Mouse (Mus musculus): ENCODE results near the gene Rsbn1l.

Gene Rsbn1l

GRCm38 (mm10) chr5:20956298-20956697 is at the start of gene Rsbn1l:
Gene Rsbn1l, minus strand, starts transcription at chr5:20956398.
- no peak for DNase-seq (ENCODE audit: low read depth)

- peak; percentile 63 for DNase-seq (ENCODE audit: low read depth)
Measured at GRCm38 (mm10) chr5:21002723-21003122, 46.5 kb upstream of the Rsbn1l start.

GRCm38 (mm10) chr5:21001622-21002315 is 45.6 kb upstream of the Rsbn1l start:
- DNase-seq (ENCODE audit: low read depth): peak; percentile 21

- peak; percentile 48 for DNase-seq (ENCODE audit: low read depth)
Measured at GRCm38 (mm10) chr5:20998427-20998826, 42.2 kb upstream of the Rsbn1l start.

- DNase-seq (ENCODE audit: low read depth): peak; percentile 33
Measured at GRCm38 (mm10) chr5:20997555-20997954, 41.4 kb upstream of the Rsbn1l start.

GRCm38 (mm10) chr5:20990062-20990809 is 34.0 kb upstream of the Rsbn1l start:
- DNase-seq (ENCODE audit: low read depth): no peak

DNA sequence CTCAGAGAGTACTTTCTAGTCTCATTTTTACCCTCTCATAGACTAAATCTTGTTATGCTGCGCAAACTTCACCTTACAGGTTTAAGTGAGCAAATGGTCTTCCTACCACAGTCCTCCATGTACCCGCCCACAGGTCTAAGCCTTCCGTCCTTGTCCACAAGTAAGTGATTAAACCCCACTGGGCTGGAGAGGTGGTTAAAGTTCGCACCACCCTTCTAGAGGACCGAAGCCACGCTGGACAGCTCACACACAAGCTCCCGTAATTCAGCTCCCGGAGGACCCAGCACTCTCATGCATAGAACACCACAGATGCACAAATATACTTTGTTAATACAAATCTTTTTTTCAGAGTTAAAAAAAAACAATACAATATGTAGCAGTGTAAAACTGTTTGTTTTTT is 30.1 kb upstream of the Rsbn1l start:
- no peak for DNase-seq (ENCODE audit: low read depth)

- no peak for DNase-seq (ENCODE audit: low read depth)
Measured at GRCm38 (mm10) chr5:20983505-20983904, 27.3 kb upstream of the Rsbn1l start.

DNA sequence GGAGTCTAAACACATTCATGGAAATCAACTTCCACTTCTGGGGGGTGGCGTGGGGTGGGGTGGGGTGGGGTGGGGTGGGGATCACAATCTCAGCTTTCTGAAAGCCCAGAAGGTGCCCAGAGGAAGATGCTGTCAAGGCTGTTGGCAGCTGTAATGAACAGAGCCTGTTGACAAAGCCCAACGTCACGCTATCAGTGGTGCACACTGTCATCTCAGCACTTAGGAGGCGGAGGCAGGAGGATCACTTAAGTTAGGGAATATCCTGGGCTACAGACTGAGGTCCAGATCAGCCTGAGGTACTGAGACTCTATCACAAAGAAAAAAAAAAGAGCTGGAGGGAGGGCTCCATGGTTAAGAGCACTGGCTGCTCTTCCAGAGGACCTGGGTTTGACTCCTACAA is 18.5 kb upstream of the Rsbn1l start:
- DNase-seq (ENCODE audit: low read depth): no peak

GRCm38 (mm10) chr5:20973999-20974398 is 17.8 kb upstream of the Rsbn1l start:
- DNase-seq (ENCODE audit: low read depth): no peak

DNA sequence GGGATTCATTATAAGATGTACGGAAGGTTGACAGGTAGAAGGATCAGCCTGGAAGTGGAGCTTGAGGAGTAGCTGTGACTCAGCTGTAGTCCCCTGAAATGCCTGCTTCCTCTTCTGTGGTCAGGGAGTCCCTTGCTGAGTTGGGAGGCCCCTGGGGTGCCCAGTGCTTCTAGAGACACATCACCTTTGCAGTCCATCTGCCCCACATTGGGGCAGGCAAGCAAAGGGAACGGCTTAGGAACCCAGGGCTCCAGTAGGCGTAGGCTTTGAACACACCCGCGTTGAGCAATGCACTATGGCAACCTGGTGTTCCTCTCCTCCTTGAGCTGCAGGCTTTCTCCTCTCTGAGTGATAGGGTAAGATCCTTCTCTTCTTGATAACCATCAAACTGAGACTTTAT is 16.9 kb upstream of the Rsbn1l start:
- DNase-seq (ENCODE audit: low read depth): no peak

DNA sequence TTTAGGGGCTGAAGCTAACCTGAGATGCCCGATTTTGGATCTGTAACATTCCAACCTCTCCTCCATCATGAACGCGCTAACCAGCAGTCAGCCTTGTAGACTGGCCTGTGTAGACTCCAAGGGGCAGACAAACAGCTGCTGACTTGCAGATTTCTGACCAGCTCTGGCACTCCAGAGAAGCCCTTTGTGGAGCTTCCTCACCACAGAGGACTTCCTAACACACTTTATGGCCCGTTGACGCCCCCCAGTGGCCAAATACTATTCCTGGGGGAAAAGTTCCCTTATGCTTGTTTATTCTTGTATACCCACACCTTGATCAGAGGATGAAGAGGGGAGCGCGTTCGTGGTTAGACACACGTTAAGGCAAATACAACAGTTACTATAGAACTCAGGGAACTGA is 12.8 kb upstream of the Rsbn1l start:
- peak; percentile 67 for DNase-seq (ENCODE audit: low read depth)

DNA sequence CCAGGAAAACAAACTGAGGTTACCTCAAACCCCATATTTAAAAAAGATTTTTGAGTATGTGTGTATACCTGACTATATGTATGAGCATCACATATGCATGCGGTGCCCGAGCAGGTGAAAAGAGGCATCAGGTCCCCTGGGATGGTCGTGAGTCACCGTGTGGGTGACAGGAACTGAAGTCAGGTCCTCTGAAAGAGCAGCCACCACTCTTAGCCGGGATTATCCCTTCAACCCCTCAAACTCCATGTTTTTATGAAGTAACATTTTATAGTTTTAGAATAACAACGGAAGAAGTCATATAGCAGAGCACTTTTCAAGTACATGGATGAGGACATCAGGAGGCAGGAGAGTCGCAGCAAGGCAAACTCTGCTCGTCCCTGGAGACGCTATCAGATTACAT is 12.3 kb upstream of the Rsbn1l start:
- no peak for DNase-seq (ENCODE audit: low read depth)

- DNase-seq (ENCODE audit: low read depth): no peak
Measured at GRCm38 (mm10) chr5:20967942-20968341, 11.7 kb upstream of the Rsbn1l start.

GRCm38 (mm10) chr5:20964446-20964845 is 8.2 kb upstream of the Rsbn1l start:
- no peak for DNase-seq (ENCODE audit: low read depth)

- no peak for DNase-seq (ENCODE audit: low read depth)
Measured at GRCm38 (mm10) chr5:20963295-20963694, 7.1 kb upstream of the Rsbn1l start.

DNA sequence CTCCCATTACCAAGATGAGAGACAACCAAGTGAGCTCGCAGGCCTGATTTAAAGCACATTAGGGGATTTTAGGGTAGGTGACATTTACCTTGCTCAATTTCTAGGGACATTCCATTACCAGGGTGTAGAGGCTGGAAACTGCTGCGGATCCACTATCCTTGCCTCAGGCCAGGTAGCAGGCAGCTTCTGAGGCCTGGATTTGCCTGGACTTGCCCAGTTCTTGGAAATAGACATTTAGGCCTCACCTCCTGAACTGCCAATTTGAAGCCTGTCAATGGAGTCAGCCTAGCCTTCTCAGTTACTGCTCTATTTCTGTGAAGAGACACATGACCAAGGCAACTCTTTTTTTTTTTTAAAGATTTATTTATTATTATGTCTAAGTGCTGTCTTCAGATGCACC is 4.7 kb upstream of the Rsbn1l start:
- no peak for DNase-seq (ENCODE audit: low read depth)

DNA sequence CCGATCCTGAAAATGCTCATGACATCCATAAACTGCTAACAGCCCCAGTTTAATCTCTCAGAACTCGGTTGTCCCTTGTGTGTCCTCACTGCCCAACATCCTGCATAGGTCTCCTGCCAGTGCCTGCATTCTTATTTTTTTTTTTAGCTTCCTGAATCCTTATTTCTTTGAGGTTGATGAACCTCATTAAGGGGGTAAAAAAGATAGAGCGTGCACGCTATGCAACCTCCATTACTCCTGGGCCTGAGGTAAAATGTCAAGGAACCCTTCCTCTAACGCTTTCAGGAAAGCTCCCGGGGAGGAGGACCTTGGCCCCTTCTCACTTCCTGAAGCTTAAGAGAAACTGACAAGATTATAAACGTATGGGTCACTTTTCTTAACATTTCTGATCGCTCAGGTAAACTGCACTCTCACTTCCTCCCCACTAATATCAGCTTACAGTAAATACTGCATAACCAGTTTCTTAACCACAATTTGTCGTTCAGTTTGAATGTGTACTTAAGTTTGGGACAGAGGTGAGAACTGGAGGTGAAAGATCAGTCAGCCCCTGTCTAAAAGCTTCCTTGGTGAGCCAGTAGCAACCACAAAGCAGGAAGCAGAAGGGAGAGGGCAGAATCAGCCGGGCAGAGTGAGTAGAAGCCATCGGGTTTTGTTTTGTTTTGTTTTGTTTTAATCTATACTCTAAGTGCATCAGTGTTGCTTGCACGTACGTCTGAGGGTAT is 923 bp downstream of the Rsbn1l start:
- DNase-seq (ENCODE audit: low read depth): no peak

DNA sequence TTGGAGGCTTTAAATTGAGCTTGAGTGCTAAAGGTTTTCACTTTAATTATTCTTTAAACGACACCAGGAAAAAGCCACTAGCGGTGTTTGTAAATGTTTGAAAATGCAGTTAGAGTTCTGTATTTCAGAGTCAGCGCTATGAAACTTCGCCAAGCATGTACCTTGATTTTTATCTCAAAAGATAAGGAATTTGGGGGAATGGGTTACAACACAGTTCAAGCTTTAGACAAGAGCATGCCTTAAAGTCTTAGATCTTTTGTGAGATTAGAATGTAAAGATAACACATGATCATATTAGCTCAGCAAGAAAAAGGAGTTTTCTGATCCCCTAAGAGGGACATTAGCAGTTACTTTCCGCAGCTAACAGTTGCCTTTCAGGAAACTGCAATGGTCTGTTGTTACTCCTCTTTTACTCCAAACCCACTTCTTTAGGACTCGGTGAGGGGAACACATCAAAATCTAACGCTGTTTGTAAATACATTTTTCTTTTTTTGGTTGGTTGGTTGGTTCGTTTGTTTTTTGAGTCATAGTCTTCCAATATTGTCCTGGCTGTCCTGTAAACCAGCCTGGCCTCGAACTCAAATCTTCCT is 3.8 kb downstream of the Rsbn1l start:
- no peak for DNase-seq (ENCODE audit: low read depth)

- peak; percentile 96 for DNase-seq (ENCODE audit: low read depth)
Measured at GRCm38 (mm10) chr5:20951666-20952281, 4.4 kb downstream of the Rsbn1l start.

DNA sequence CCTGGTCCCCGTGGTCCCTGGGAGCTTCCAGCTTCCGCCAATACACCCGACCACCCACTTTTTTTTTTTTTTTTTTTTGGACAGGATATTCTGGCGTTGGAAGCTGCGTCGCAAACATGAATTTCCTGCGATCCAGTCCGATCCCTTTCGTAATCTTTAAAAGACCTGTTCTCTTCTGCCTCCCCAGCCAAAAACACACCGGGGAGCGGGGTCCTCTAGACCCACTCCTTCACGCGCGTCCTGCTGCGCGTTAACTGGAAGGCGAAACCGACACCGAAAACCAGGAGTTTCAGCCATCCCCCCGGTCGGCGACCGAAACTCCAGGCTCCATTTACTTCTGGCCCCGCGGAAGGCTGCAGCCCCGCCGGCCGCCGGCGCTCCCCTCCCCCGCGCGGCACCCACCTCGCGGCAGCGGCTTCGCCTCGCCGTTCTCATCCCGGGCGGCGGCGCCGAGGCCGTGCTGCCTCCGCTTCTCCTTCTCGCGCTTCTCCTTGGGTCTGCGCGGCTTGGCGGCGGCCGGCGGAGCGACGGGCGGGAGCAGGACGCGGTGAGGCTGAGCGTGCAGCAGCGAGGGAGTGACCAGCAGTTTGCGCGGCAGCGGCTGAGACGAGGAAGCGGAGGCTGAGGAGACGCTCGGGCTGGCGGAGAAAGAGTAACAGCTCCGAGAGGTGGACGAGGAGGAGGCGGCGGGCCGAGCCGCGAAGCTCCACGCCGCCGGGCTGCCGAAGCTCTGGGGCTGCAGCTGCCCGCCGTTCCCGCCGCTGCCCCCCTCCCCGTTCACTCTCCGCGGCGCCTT is 5.1 kb downstream of the Rsbn1l start:
- DNase-seq (ENCODE audit: low read depth): no peak

Data from c-Kit-positive CD71-positive TER-119-negative erythroid progenitor cells, embryonic 14.5 days (primary cell).